Mouse (Mus musculus): ENCODE measurements around the gene Psmb6. TPM values are rescaled to one million over a fixed set of nuclear protein-coding genes. Genes with fewer than 3 reads are reported as not detected.
"Not testable (repeated sequence)": the region's sequence is repeated elsewhere in the genome, so short reads cannot be mapped to it uniquely, and the experiment has no call there.

Psmb6 gene
- total RNA-seq, 2 experiments from 2014 or later: 174 to 193 TPM

DNA sequence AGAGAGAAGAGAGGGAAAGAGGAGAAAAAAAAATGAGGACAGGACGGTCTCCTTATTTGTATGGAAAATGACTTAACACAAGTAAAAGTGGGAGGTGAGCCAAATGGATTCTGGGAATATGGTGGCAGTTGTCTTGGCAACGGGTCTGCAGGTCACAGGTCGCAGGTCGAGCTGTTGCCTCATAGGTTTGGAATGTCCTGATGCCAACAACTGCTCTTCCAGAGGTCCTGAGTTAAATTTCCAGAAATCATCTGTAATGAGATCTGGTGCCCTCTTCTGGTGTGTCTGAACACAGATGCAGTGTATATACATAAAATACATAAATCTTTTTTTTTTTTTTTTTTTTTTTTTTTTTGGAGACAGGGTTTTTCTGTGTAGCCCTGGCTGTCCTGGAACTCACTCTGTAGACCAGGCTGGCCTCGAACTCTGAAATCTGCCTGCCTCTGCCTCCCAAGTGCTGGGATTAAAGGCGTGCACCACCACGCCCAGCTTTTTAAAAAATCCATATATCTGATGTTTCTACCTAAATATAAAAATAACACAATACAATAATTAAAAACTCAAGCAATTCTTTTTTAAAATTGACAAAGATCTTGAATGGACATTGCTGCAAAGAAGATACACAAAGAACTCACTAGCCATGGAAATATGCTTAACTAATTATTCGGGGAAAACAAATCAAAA lies 1.7 kb upstream of the Psmb6 start:
- DNase-seq: not testable (repeated sequence)

GRCm38 (mm10) chr11:70524782-70525181 lies 385 bp upstream of the Psmb6 start:
- DNase-seq: no peak

DNA sequence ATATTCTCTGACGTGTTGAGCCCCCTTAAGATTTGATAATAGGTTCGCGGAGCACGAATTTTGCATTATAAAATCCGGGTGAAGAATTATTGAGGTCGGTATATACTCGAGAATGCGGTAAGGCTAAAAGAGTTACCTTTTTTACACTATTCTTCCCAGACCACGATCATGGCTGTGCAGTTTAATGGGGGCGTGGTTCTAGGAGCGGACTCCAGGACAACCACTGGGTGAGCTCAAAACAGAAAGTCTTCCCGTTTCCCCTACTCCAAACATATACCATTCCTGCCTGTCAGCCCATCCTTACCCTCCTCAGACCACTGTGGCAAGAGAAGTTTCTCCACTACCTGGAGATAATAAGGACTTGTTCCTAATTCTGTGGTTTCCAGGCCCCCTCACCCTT lies 559 bp downstream of the Psmb6 start:
- DNase-seq: no peak

- no peak for DNase-seq
Observed at GRCm38 (mm10) chr11:70526211-70526610, 1.0 kb downstream of the Psmb6 start.

DNA sequence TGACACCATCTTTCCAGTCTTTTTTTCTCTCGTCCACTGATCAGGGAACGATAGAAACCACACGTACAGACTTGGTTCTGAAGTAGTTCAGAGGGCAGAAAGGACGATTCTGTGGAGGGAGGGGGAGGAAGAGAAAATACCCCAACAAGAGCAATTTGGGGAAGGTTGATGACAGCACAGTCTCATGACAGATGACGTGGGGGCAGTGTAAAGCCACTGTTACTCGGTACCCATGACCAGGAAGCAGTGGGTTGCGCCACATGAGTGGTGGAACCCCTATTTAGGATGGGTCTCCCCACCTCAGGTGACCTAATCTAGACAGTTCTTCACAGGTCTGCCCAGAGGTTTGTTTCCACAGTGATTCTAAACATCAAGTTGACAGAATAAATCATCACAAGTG lies 3.4 kb downstream of the Psmb6 start:
- DNase-seq: no peak

GRCm38 (mm10) chr11:70531065-70531464 lies 5.9 kb downstream of the Psmb6 start:
- DNase-seq: not testable (repeated sequence)

DNA sequence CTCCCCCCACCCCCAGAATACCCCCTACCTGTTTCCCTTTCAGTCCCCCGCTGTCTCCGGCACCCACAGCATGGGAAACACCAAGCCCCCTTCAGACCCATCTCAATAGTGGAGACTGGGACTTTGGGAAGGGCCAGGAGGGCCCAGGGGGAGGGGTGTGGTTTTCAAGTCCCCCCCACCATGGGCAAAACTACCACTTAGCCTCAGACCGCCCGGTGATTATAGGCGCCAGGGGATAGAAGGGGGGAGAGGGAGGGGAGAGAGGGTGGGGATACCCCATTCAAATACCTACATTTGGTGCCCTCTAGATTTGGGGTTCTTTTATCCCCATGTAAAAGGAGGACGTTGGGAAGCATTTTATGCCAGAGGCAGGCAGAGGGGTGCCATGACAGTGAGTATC lies 7.7 kb downstream of the Psmb6 start, which contains the start of gene Gm40193:
Gene Gm40193, minus strand, starts transcription at position 101 of the 400 bp plus-strand sequence.
- DNase-seq: no peak

DNA sequence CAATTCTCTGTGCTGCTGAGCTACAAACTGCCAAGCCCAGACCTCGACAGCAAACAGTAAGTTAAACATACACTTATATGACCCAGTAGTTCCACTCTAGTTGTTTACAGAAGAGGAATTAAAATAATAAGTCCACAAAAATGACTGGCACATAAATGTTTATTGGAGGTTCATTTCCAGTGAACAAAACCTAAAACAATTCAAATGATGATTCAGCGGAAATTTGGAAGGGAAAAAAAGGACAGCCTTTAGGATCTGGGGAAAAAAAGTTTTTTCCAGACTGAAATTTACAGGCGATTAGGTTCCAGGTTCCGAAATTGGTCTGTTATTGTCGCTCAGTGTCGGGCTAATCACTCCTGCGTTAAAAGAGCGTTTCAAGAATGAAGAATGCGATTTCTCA lies 14.3 kb downstream of the Psmb6 start:
- DNase-seq: no peak

DNA sequence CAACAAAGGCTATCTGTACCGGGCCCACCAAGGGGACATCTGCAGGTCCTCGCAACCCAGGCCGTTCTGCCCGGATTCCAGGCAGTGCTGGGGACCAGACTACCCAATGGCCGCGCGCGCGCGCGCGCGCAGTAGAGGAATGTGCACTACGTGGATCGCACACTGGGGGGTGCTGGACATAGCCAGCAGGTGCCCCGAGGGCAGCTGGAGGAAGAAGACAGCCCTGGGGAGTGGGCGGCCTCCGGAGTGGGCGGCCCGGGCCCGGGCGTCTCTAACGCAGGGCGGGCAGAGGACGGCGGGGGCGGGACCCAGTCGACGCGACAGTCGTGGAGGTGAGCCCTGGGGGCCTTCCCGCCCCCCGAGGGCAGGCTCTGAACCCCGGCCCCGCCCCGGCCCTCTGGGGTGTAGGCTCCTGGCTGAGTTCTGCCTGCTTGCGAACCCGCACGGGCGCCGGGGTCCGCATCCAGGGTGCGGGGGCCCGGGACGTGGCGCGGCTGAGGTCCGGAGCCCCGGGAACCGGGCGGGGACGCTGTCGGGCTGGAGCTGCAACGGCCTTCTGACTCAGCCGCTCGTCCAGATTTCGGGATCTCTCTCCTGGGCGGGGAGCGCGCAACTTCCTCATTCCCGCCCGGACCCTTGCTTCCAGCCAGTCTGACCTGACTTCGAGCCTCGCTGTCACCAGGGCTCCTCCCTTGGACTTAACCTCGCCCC lies 14.9 kb downstream of the Psmb6 start, which contains the start of gene Pld2:
Gene Pld2, plus strand, starts transcription at position 188 of the 711 bp plus-strand sequence.
- peak; percentile 73 to 75 for DNase-seq

DNA sequence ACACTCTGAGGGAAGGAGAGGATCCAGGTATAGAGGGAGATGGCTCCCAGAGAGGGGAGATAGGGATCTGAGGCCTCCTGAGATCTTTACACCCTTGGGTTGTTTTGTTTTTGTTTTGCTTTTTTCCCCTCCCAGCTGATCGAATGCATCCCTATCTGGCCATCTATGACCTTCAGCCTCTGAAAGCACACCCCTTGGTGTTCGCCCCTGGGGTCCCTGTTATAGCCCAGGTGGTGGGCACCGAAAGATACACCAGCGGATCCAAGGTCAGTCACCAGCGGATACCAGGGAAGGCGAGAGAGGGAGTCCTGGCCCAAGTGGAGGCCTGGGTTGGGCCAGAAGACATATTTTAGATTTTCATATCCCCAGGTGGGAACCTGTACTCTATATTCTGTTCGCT lies 15.8 kb downstream of the Psmb6 start:
- DNase-seq: no peak

DNA sequence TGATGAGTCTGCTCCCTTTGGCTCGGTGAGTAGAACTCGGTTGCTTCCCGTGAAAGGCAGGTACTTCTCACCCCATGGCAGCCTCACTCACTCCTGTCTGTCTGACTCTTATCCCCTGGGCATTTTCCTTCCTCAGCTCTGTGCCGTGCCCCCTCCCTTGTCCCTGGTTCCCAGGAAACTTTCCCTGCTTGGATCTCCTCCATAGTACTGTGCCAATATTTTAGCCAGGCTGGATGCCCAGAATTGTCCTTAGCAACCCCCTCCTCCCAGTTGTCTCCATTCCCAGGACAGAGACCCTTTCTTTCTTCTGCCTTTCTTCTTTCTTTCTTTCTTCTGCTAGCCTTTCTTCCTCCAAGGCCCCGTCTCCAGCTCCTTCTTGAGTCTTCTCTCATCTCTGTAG lies 16.2 kb downstream of the Psmb6 start:
- peak in 1 of 2 experiments; percentile 21 for DNase-seq

- DNase-seq: no peak
Observed at GRCm38 (mm10) chr11:70544496-70544895, 19.3 kb downstream of the Psmb6 start.

DNA sequence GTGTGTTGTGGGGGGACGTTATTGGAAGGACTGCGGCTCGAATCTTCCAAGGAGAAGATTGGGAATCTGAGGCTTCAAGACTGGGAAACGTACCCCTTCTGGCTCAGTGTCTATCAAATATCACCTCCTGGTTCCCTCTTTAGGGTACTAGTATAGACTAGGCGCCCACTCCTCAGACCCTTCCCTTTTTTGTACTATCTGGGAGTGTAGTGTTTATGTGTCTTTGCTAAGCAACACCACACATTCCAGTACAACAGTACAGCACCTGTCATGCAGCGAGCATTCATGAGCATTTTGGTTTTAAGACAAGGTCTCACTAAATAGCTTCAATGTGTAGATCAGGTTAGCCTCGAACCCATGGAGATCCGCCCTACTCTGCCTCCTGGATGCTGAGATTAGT lies 26.4 kb downstream of the Psmb6 start:
- DNase-seq: no peak

DNA sequence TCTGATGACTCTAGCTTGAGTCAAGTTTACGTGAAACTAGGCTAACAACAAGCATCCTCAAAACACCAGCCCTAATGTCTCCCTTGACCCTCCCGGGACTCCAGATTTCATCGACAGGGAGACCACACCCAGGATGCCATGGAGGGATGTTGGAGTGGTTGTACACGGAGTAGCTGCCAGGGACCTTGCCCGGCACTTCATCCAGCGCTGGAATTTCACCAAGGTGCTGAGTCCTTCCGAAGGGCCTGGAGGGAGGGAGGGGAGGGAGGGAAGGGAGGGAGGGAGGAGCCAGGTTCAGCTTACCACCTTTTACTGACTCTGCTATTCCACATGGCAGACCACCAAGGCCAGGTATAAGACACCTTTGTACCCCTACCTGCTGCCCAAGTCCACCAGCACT lies 28.8 kb downstream of the Psmb6 start:
- DNase-seq: no peak

DNA sequence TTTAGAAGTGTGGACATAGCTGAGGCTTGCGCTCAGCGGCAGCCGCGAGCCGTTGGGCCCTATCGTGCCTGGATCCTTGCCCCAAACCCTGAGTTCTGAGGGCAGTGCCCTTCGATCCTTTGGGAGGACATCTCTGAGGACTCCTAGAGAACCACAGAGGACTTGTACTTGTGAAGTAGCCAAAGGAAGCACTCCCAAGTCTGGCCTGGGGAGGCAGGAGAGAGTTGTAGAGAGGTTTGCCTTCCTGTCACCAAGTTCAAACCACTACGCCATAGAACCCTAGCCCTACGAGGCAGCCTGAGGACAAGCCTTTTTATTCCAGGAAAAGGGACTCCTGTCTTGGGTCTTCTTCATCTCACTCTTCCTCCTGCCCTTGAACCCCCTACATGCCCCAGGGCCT lies 32.4 kb downstream of the Psmb6 start:
- DNase-seq: no peak

DNA sequence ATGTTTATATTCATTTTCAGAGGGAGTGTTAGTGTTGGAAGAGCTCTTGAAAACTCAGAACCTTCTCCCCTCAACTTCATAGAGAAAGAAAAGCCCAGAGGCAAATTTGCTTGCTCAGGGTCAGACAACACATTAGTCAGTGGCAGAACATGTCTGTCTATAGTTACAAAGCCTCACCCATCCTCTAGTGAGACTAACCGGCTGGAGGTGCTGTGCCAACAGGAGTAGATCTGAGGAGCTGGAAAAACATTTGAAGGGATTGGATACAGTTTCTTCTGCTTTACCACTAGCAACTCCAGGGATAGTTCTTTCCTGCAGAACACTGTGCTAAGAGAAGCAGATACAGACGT lies 36.7 kb downstream of the Psmb6 start:
- DNase-seq: no peak

- peak; percentile 88 to 91 for DNase-seq
Observed at GRCm38 (mm10) chr11:70562287-70562994, 37.3 kb downstream of the Psmb6 start, which contains the start of gene Mink1. TSS of gene Mink1 (plus strand) at chr11:70562881.

DNA sequence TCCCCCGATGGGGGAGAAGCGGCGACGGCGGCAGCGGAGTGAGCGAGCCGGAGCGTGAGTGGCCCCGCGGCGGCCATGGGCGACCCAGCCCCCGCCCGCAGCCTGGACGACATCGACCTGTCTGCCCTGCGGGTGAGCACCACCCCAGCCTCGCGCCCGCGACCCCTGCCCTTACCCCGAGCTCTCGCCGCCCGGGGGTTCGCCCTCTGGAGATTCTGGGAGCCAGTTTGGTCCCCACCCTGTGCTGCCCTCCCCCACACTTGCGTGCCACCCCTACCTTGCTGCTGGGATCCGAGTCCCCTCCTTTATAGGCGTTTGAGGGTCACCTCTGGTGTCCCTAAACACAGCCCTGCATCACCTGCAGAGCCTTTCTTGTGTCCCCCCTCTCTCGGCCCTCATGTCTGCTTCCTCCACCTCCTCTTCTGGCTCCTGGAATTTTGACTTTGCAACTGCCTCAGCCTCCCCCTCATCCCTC lies 37.9 kb downstream of the Psmb6 start:
- no peak for DNase-seq

- peak in 1 of 2 experiments; percentile 30 for DNase-seq
Observed at GRCm38 (mm10) chr11:70563470-70564275, 38.5 kb downstream of the Psmb6 start.

DNA sequence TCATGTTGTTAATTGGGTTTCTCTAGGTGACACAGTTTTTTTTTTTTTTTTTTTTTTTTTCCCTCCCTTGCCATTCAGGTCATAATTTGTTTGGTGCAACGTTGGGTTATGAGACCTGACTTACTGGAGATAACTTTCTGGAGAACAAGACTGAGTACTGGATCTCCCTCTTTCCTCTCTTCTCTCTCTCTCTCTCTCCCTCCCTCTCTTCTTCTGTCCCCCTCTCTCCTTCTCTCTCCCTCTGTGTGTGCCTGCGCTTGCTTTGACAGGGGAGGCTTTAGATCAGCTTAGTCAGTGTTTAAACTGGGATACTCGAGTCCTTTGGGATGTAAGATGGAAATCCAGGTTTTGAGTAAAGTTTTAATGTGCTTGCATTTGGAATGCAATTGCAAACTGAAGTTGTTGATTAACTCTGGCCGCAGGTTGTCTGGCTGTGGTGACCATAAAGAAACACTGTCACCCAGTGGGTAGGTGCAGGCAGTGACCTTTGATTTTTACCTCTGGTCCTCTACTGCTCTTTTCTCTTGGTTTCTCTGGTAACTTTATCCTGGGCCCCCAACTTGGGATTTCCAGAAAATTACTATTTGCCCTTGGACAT lies 39.2 kb downstream of the Psmb6 start:
- DNase-seq: no peak

DNA sequence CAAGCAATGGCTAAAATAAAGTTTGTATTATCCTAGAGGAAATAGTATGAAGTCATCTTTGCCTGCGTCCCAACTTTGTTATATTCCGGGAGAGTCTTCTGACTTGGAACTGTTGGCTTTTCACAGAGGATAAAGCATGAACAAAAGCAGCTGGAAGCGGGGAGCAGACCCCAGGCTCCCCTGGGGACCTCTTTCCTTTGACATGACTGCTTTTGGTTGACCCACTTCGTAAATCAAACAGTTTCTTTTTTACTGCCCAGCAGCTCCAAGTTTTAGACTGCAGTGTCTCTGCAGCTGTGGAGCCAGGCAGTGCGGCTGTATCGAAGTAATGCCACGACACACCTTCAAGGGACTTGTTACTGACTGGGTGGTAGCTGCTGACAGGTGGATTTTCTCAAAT lies 41.4 kb downstream of the Psmb6 start:
- DNase-seq: no peak

DNA sequence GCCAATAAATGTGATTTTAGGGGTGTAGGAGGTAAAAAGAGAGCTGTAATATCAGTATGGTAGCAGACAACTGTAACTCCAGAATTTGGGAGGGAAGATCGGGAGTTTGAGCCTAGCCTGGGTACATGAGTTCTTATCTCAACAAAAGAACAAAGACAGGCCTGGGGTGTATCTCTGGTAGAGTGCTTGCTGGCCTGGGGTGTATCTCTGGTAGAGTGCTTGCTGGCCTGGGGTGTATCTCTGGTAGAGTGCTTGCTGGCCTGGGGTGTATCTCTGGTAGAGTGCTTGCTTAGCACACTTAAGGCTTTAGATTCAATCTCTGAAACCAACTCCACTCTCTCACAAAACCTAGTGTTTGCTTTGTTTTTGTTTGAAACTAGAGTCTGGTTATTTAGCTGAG lies 45.4 kb downstream of the Psmb6 start:
- DNase-seq: not testable (repeated sequence)

Data from layer of hippocampus, postnatal 36 days (tissue).